Mouse (Mus musculus): ENCODE data around the gene Nrip2. TPM values are rescaled to one million over a fixed set of nuclear protein-coding genes. Genes with fewer than 3 reads are reported as not detected.

Gene Nrip2
- total RNA-seq (2014; rRNA removed; ENCODE audit: low replicate concordance) (0.85 and 8.2 TPM in 2 replicates), polyA plus RNA-seq (2015; fragmentation: Nextera tagmentation; extraction: Ambion mirVana) (1.6 and 2.2 TPM in 2 replicates)

GRCm38 (mm10) chr6:128398996-128399395 lies at the start of gene Nrip2:
Nrip2 (plus strand) TSS chr6:128399296.
- H3K36me3 ChIP-seq (replicated peaks; ENCODE audit: control insufficient read depth, insufficient read depth, low read length) = no peaks in the 10 kb centered on the region
- no peak within 1 kb of the TSS for H3K27ac ChIP-seq (ENCODE audit: low read depth)
- TF ChIP-seq EP300 (IDR thresholded peaks at IDR 0.05; ENCODE audit: low read depth) = no peak
- no peak for TF ChIP-seq CTCF (IDR thresholded peaks at IDR 0.05; ENCODE audit: low read depth)
- H3K9me3 ChIP-seq (replicated peaks; ENCODE audit: control insufficient read depth, low read length) = no peaks in the 10 kb centered on the region
- ATAC-seq (ENCODE audit: insufficient read depth, low read depth) (no peak), DNase-seq (ENCODE audit: low spot score) (no peak)
- H3K4me2 ChIP-seq (ENCODE audit: low read depth, low read length) = peak within 1 kb of the TSS; percentile 57
- 54% methylated on average over 3 of the region's 3 CpGs for WGBS
- H3K4me3 ChIP-seq (ENCODE audit: low read depth, low read length) = peak within 1 kb of the TSS; percentile 24
- peaks cover 7% of the 10 kb centered on the region; the same call in 1 of the 2 replicates for H3K4me1 ChIP-seq (ENCODE audit: control insufficient read depth, insufficient read depth)
- H3K27me3 ChIP-seq (ENCODE audit: control insufficient read depth, insufficient read depth, low read length) = no peaks in the 10 kb centered on the region
- no peak within 1 kb of the TSS; the same call in 1 of the 2 replicates for H3K9ac ChIP-seq (replicated peaks; ENCODE audit: low read depth, low read length)

GRCm38 (mm10) chr6:128349711-128350110 lies 49.4 kb upstream of the Nrip2 start:
- Histone ChIP-seq H3K27me3 (ENCODE audit: control insufficient read depth, insufficient read depth, low read length) (no peaks in the 10 kb centered on the region), H3K9ac (replicated peaks; ENCODE audit: low read depth, low read length) (no peak overlapping the region), H3K36me3 (replicated peaks; ENCODE audit: control insufficient read depth, insufficient read depth, low read length) (peaks cover 3% of the 10 kb centered on the region; the same call in 1 of the 2 replicates), H3K27ac (ENCODE audit: low read depth) (no peak overlapping the region), H3K9me3 (replicated peaks; ENCODE audit: control insufficient read depth, low read length) (no peaks in the 10 kb centered on the region), H3K4me3 (ENCODE audit: low read depth, low read length) (no peak overlapping the region), H3K4me1 (ENCODE audit: control insufficient read depth, insufficient read depth) (peaks cover 2% of the 10 kb centered on the region), H3K4me2 (ENCODE audit: low read depth, low read length) (no peak overlapping the region)
- WGBS = 53% methylated on average over 7 of the region's 7 CpGs
- ATAC-seq (ENCODE audit: insufficient read depth, low read depth) (no peak), DNase-seq (ENCODE audit: low spot score) (peak; percentile 13)
- no peak for TF ChIP-seq EP300 (IDR thresholded peaks at IDR 0.05; ENCODE audit: low read depth)
- no peak for TF ChIP-seq CTCF (IDR thresholded peaks at IDR 0.05; ENCODE audit: low read depth)

- Histone ChIP-seq H3K9ac (replicated peaks; ENCODE audit: low read depth, low read length) (no peak overlapping the region), H3K27ac (ENCODE audit: low read depth) (no peak overlapping the region), H3K4me2 (ENCODE audit: low read depth, low read length) (no peak overlapping the region), H3K36me3 (replicated peaks; ENCODE audit: control insufficient read depth, insufficient read depth, low read length) (peaks cover 21% of the 10 kb centered on the region), H3K4me1 (ENCODE audit: control insufficient read depth, insufficient read depth) (peaks cover 9% of the 10 kb centered on the region), H3K4me3 (ENCODE audit: low read depth, low read length) (no peak overlapping the region), H3K9me3 (replicated peaks; ENCODE audit: control insufficient read depth, low read length) (no peaks in the 10 kb centered on the region), H3K27me3 (ENCODE audit: control insufficient read depth, insufficient read depth, low read length) (no peaks in the 10 kb centered on the region)
- DNase-seq (ENCODE audit: low spot score) (no peak), ATAC-seq (ENCODE audit: insufficient read depth, low read depth) (no peak)
- TF ChIP-seq CTCF (IDR thresholded peaks at IDR 0.05; ENCODE audit: low read depth) (no peak), EP300 (IDR thresholded peaks at IDR 0.05; ENCODE audit: low read depth) (no peak)
- whole genome bisulfite sequencing = 67% methylated on average over 3 of the region's 3 CpGs
These were observed 45.0 kb upstream of the Nrip2 start for GRCm38 (mm10) chr6:128354140-128354539.

GRCm38 (mm10) chr6:128355201-128355681 lies 43.9 kb upstream of the Nrip2 start:
- Histone ChIP-seq H3K27ac (ENCODE audit: low read depth) (peak overlapping the region; percentile 63), H3K9ac (replicated peaks; ENCODE audit: low read depth, low read length) (peak overlapping the region; percentile 58), H3K4me1 (ENCODE audit: control insufficient read depth, insufficient read depth) (peaks cover 9% of the 10 kb centered on the region), H3K4me3 (ENCODE audit: low read depth, low read length) (peak overlapping the region; percentile 80), H3K27me3 (ENCODE audit: control insufficient read depth, insufficient read depth, low read length) (no peaks in the 10 kb centered on the region), H3K4me2 (ENCODE audit: low read depth, low read length) (peak overlapping the region; percentile 92), H3K36me3 (replicated peaks; ENCODE audit: control insufficient read depth, insufficient read depth, low read length) (peaks cover 21% of the 10 kb centered on the region), H3K9me3 (replicated peaks; ENCODE audit: control insufficient read depth, low read length) (no peaks in the 10 kb centered on the region)
- ATAC-seq (ENCODE audit: insufficient read depth, low read depth) (peak; percentile 53), DNase-seq (ENCODE audit: low spot score) (peak; percentile 45)
- no peak for TF ChIP-seq EP300 (IDR thresholded peaks at IDR 0.05; ENCODE audit: low read depth)
- no peak for TF ChIP-seq CTCF (IDR thresholded peaks at IDR 0.05; ENCODE audit: low read depth)
- under 1% methylated on average over 28 of the region's 28 CpGs for WGBS

- peak within 1 kb of the TSS; percentile 63 for H3K27ac ChIP-seq (ENCODE audit: low read depth)
- H3K36me3 ChIP-seq (replicated peaks; ENCODE audit: control insufficient read depth, insufficient read depth, low read length) = peaks cover 20% of the 10 kb centered on the region
- DNase-seq (ENCODE audit: low spot score) (peak; percentile 93), ATAC-seq (ENCODE audit: insufficient read depth, low read depth) (peak; percentile 99)
- WGBS = under 1% methylated on average over 42 of the region's 42 CpGs
- TF ChIP-seq EP300 (IDR thresholded peaks at IDR 0.05; ENCODE audit: low read depth) (no peak), CTCF (IDR thresholded peaks at IDR 0.05; ENCODE audit: low read depth) (no peak)
- peak within 1 kb of the TSS; percentile 58 for H3K9ac ChIP-seq (replicated peaks; ENCODE audit: low read depth, low read length)
- peak within 1 kb of the TSS; percentile 80 for H3K4me3 ChIP-seq (ENCODE audit: low read depth, low read length)
- no peaks in the 10 kb centered on the region for H3K27me3 ChIP-seq (ENCODE audit: control insufficient read depth, insufficient read depth, low read length)
- peaks cover 9% of the 10 kb centered on the region for H3K4me1 ChIP-seq (ENCODE audit: control insufficient read depth, insufficient read depth)
- peak within 1 kb of the TSS; percentile 92 for H3K4me2 ChIP-seq (ENCODE audit: low read depth, low read length)
- H3K9me3 ChIP-seq (replicated peaks; ENCODE audit: control insufficient read depth, low read length) = no peaks in the 10 kb centered on the region
These were observed 43.2 kb upstream of the Nrip2 start, which contains the start of gene Tulp3 for GRCm38 (mm10) chr6:128355726-128356416. Tulp3 (minus strand) TSS chr6:128355851.
